Mouse (Mus musculus): Measurements from ENCODE around the gene Anapc1. TPM values are rescaled to one million over a fixed set of nuclear protein-coding genes. Genes with fewer than 3 reads are reported as not detected.

The Anapc1 gene
- 44.3 and 45.4 TPM in 2 replicates for polyA plus RNA-seq (2015; fragmentation: Nextera tagmentation; extraction: Ambion mirVana)

DNA sequence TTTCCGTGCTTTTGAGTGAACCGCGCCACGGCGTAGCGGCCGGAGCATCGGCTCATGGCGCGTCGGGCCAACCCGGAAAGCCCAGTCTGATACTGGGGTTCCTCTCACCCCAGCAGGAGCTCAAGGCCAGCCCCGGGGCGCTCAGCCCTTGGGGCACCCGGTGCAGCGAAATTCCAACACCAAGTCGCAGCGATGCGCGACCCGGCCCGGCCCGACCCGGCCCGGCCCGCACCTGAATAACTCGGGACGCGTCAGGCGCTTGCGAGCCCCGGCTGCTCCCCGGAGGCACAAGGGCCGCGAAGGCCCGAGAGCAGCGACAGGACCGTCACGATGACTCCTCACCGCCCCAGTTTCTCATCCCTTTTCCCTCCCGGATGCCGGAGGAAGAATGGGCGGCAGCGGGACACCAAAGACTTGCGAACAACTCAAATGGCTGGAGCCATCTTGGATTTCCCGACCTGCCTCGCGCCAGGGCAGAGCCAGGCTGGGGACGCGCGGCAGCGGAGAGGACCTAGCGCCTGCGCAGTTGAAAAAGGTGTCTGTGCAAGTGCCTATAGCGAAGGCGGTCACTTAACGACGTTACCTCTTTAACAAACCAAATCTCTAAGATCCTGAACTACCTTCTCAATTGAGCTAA is at the start of gene Anapc1:
Gene Anapc1, minus strand, starts transcription at position 471 of the 637 bp plus-strand sequence.
- Histone ChIP-seq H3K4me2 (peak within 1 kb of the TSS; percentile 76), H3K9ac (peak within 1 kb of the TSS; percentile 98), H3K36me3 (peaks cover 19% of the 10 kb centered on the region), H3K4me3 (peak within 1 kb of the TSS; percentile 95), H3K27ac (peak within 1 kb of the TSS; percentile 90), H3K4me1 (replicated peaks) (peaks cover 21% of the 10 kb centered on the region), H3K27me3 (0 out of 2 replicates have a peak, but pooled peaks cover 5% of the 10 kb centered on the region), H3K9me3 (no peaks in the 10 kb centered on the region)
- peak; percentile 98 for ATAC-seq (ENCODE audit: low FRiP score)
- WGBS: under 1% methylated on average over 58 of the region's 58 CpGs

DNA sequence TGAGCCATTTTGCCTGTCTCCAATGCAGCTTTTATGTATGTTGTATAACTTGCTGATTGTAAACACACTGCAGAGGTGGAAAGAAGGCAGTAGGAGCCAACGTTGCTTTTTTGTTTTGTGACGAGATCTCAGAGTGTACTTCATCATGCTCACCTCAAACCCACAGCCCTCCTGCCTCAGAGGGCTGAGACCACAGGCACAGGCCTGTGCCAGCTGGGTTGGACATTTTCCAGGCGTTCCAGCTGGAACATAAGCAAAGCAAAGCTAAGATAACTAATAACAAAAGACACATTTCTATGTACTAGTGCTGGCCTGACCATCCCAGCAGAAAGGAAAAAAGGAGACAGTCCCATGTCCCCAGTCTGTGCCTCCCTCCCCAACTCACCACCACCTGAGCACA is 47.9 kb upstream of the Anapc1 start:
- no peak overlapping the region for H3K4me2 ChIP-seq
- WGBS: 76% methylated on average over 3 of the region's 3 CpGs
- no peak for ATAC-seq (ENCODE audit: low FRiP score)

DNA sequence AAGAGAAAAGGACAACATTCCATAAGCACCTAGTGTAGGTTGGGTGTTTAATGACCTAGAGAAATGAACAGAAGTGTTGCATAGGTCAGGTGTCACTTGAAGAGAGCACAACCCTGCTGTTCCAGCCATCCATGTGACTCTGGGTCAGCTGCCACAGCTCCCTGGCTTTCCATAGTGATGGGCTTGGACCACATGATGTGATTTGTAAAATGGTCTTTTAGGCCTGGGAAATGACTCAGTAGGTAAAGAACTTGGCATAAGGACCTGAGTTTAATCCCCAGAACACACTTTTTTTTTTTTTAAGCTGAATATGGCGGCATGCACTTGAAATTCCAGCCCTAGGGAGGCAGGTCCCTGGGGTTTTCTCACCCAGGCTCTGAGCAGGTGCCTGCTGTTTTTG is 44.8 kb upstream of the Anapc1 start:
- H3K9me3 ChIP-seq: no peaks in the 10 kb centered on the region

More for the DNA sequence above, 47.9 kb upstream of the Anapc1 start:
- H3K9me3 ChIP-seq: no peaks in the 10 kb centered on the region
- no peaks in the 10 kb centered on the region for H3K4me1 ChIP-seq (replicated peaks)
- no peak overlapping the region for H3K9ac ChIP-seq
- no peaks in the 10 kb centered on the region for H3K27me3 ChIP-seq
- no peak overlapping the region for H3K27ac ChIP-seq
- H3K4me3 ChIP-seq: no peak overlapping the region
- H3K36me3 ChIP-seq: no peaks in the 10 kb centered on the region

DNA sequence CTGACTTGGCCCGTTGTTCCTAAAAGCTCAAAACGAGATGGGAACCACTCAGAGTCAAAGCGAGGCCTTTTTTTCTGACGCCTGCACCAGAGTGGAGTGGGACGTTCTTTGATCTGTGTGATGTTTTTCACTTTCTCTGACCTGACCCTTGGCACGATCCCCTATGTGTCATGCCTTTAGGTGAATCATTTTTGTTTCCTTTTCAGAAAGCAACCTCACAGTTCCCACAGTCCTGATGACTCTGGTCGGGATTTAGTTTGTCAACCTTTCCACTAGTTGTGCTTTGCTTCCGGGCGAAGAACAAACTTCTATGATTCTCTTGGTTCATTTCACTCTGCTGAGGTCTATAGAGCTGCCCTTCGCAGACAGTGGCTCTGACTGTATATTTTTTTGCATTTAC is 44.3 kb upstream of the Anapc1 start:
- Histone ChIP-seq H3K4me1 (replicated peaks) (no peaks in the 10 kb centered on the region), H3K36me3 (no peaks in the 10 kb centered on the region), H3K9ac (no peak overlapping the region), H3K9me3 (no peaks in the 10 kb centered on the region), H3K4me2 (no peak overlapping the region), H3K27me3 (no peaks in the 10 kb centered on the region), H3K27ac (no peak overlapping the region), H3K4me3 (no peak overlapping the region)
- no peak for ATAC-seq (ENCODE audit: low FRiP score)
- WGBS: 80% methylated on average over 10 of the region's 10 CpGs

More for the DNA sequence above, 44.8 kb upstream of the Anapc1 start:
- no peaks in the 10 kb centered on the region for H3K27me3 ChIP-seq
- 88% methylated on average over 1 of the region's 1 CpGs for WGBS
- H3K4me1 ChIP-seq (replicated peaks): no peaks in the 10 kb centered on the region
- ATAC-seq (ENCODE audit: low FRiP score): no peak
- H3K27ac ChIP-seq: no peak overlapping the region
- H3K4me3 ChIP-seq: no peak overlapping the region
- no peak overlapping the region for H3K9ac ChIP-seq
- H3K36me3 ChIP-seq: no peaks in the 10 kb centered on the region
- H3K4me2 ChIP-seq: no peak overlapping the region

DNA sequence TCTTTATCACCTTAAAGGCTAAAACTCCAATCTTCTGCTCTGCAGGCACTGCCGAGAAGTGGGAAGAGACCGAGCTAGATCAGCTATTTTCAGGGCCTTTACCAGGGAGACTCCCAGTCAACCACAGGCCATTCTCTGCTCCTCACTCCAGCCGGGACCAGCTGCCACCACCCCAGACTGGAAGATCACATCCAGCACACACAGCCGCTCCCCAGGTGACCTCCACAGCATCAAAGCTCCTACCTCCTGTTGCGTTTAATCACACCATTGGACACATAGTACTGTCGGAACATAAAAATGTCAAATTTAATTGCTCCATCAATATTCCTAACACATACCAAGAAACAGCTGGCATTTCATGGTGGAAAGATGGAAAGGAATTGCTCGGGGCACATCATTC is 42.0 kb upstream of the Anapc1 start:
- no peaks in the 10 kb centered on the region for H3K4me1 ChIP-seq (replicated peaks)
- no peak overlapping the region for H3K9ac ChIP-seq
- 73% methylated on average over 7 of the region's 7 CpGs for WGBS
- H3K4me2 ChIP-seq: no peak overlapping the region
- H3K27me3 ChIP-seq: no peaks in the 10 kb centered on the region
- no peaks in the 10 kb centered on the region for H3K9me3 ChIP-seq
- H3K4me3 ChIP-seq: no peak overlapping the region
- H3K36me3 ChIP-seq: no peaks in the 10 kb centered on the region
- no peak overlapping the region for H3K27ac ChIP-seq
- no peak for ATAC-seq (ENCODE audit: low FRiP score)

DNA sequence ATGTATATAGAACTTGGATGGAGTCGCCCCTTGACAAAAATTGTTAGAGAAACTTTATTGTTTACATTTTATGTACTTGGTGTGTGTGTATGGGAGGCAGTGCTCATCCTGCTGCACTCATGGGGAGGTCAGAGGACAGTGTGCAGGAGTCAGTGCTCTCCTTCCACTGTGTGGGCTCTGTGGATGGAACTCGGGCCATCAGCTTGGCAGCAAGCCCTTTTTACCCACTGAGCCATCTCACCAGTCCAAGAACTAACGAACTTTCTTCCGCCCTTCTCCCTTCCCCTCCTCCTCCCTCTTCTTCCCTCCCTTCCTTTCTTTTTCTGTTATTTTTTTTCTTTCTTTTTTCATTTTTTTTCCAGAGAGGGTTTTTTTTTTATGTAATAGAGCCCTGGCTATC is 40.9 kb upstream of the Anapc1 start:
- WGBS: 89% methylated on average over 4 of the region's 4 CpGs
- no peaks in the 10 kb centered on the region for H3K36me3 ChIP-seq
- H3K27ac ChIP-seq: no peak overlapping the region
- no peak for ATAC-seq (ENCODE audit: low FRiP score)
- H3K4me3 ChIP-seq: no peak overlapping the region
- no peak overlapping the region for H3K4me2 ChIP-seq
- H3K9me3 ChIP-seq: no peaks in the 10 kb centered on the region
- no peaks in the 10 kb centered on the region for H3K4me1 ChIP-seq (replicated peaks)
- H3K9ac ChIP-seq: no peak overlapping the region
- H3K27me3 ChIP-seq: no peaks in the 10 kb centered on the region

DNA sequence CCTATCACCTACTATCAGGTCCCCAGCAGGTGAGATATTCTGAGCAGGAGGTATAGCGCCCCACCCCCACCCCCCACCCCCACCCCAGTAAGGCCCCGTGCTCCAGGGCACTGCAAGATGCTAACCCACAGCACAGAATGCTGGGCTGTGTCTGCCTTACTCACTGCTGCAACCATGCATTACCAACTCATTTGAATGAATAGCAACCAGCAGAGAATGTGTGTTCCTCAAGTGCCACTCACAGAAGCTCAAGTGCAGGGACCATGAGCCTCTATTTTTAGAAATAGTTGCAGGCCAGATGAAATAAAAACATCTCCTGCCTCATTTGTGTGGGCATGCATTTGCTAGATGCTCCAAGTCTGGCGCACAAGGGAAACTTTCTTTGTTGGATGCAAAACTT is 40.4 kb upstream of the Anapc1 start:
- no peak for ATAC-seq (ENCODE audit: low FRiP score)
- no peaks in the 10 kb centered on the region for H3K27me3 ChIP-seq

DNA sequence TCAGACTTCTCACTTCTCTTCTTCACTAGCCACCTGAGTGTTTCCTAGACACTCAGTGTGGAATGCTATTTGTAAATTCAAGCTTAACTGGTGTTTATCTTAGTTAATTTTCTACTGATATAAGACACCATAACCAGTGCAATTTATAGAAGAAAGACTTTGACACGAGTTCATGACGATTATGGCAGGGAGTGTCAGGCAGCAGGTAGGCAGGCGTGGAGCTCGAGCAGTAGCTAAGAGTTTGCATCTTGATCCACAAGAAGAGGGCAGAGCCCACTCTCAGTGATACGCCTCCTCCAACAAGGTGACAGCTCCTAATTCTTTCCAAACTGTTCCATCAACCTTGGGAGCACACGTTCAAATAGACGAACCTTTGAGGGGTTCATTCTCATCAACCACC is 39.4 kb upstream of the Anapc1 start:
- 88% methylated on average over 7 of the region's 7 CpGs for WGBS
- no peaks in the 10 kb centered on the region for H3K9me3 ChIP-seq
- H3K4me1 ChIP-seq (replicated peaks): no peaks in the 10 kb centered on the region
- no peak for ATAC-seq (ENCODE audit: low FRiP score)
- no peaks in the 10 kb centered on the region for H3K36me3 ChIP-seq
- H3K9ac ChIP-seq: no peak overlapping the region
- no peak overlapping the region for H3K4me2 ChIP-seq
- no peak overlapping the region for H3K27ac ChIP-seq
- H3K4me3 ChIP-seq: no peak overlapping the region
- no peaks in the 10 kb centered on the region for H3K27me3 ChIP-seq

More for the DNA sequence above, 40.4 kb upstream of the Anapc1 start:
- H3K36me3 ChIP-seq: no peaks in the 10 kb centered on the region
- no peak overlapping the region for H3K4me2 ChIP-seq
- H3K4me1 ChIP-seq (replicated peaks): no peaks in the 10 kb centered on the region
- no peak overlapping the region for H3K9ac ChIP-seq
- H3K4me3 ChIP-seq: no peak overlapping the region
- no peaks in the 10 kb centered on the region for H3K9me3 ChIP-seq
- WGBS: 50% methylated on average over 3 of the region's 3 CpGs
- H3K27ac ChIP-seq: no peak overlapping the region

DNA sequence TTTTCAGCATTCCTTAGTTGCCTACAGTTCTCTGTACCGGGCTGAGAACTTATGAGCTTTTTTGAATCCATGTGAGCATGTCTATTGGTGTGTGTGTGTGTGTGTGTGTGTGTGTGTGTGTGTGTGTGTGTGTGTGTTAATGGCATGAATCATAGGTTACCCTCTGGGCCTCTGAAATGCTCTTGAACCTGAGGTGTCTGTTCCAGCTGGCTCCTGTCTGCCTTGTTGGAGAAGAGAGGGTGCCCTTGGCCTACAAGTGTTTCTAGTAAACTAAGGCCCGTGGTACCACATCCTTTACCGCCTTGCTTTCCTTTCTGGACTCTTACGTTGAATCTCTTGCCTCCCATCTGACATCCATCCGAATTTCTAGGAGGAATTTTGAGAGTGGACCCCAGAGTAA is 38.9 kb upstream of the Anapc1 start:
- H3K4me3 ChIP-seq: no peak overlapping the region
- no peak overlapping the region for H3K9ac ChIP-seq
- no peak for ATAC-seq (ENCODE audit: low FRiP score)
- no peaks in the 10 kb centered on the region for H3K4me1 ChIP-seq (replicated peaks)
- H3K27ac ChIP-seq: no peak overlapping the region
- H3K4me2 ChIP-seq: no peak overlapping the region
- H3K27me3 ChIP-seq: no peaks in the 10 kb centered on the region
- no peaks in the 10 kb centered on the region for H3K36me3 ChIP-seq
- 91% methylated on average over 5 of the region's 5 CpGs for WGBS
- H3K9me3 ChIP-seq: peaks cover 3% of the 10 kb centered on the region; the same call in 1 of the 2 replicates

DNA sequence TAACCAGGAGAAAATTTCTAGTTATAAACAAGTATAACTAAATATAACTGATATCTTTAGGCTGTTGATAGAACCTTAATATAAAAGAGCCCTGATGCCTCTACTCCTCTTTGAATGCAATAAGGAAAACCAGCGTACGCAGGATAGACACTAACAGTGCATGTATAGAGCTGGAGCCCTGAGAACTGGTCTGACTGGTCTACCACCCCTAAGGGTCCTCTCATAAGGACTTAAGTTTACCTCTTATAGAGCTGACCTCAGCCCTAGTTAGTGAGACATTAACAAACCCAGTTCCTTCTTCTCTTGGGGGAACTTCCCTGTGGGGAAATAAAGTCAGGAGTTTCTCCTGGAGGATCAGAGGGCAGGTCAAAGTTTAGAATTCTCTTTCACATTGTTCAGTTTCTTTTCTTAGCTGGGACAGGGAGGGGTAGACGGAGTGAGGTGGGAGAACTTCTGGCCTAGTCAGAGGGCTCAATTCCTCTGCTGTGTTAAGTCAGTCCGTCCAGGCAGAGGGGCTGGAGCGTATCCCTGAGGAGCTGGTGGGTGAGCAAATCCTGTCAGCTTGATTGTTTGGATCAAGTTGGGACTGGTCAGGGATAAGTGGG is 35.0 kb upstream of the Anapc1 start:
- H3K27ac ChIP-seq: no peak overlapping the region
- ATAC-seq (ENCODE audit: low FRiP score): no peak
- no peaks in the 10 kb centered on the region for H3K4me1 ChIP-seq (replicated peaks)
- H3K4me3 ChIP-seq: no peak overlapping the region
- no peak overlapping the region for H3K4me2 ChIP-seq
- H3K36me3 ChIP-seq: no peaks in the 10 kb centered on the region
- 93% methylated on average over 5 of the region's 5 CpGs for WGBS
- H3K9ac ChIP-seq: no peak overlapping the region
- H3K9me3 ChIP-seq: peaks cover 4% of the 10 kb centered on the region; the same call in 1 of the 2 replicates
- H3K27me3 ChIP-seq: no peaks in the 10 kb centered on the region

DNA sequence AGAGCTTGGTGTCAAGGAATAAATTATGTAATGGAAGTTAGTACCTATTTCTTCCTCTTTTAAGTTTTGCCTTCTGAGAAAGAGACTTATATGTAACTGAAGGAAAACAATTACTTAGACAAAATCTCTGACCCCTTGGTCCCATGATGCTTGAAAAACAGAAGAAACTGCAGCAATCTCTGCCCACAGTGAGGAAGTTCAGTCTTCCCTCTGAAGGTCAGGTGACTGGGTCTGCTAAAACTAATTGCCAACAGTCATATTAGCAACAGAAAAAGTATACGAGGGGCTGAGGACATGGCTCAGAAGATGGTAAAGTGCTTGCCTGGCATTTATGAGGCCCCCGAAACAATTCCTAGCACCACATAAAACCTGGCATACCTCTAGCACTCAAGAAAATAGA is 32.2 kb upstream of the Anapc1 start:
- H3K27ac ChIP-seq: no peak overlapping the region
- H3K36me3 ChIP-seq: no peaks in the 10 kb centered on the region
- ATAC-seq (ENCODE audit: low FRiP score): no peak
- no peaks in the 10 kb centered on the region for H3K27me3 ChIP-seq
- peaks cover 4% of the 10 kb centered on the region; the same call in 1 of the 2 replicates for H3K9me3 ChIP-seq
- no peak overlapping the region for H3K4me3 ChIP-seq
- 91% methylated on average over 2 of the region's 2 CpGs for WGBS
- 0 out of 2 replicates have a peak, but pooled peaks cover 3% of the 10 kb centered on the region for H3K4me1 ChIP-seq (replicated peaks)
- H3K4me2 ChIP-seq: no peak overlapping the region
- H3K9ac ChIP-seq: no peak overlapping the region

DNA sequence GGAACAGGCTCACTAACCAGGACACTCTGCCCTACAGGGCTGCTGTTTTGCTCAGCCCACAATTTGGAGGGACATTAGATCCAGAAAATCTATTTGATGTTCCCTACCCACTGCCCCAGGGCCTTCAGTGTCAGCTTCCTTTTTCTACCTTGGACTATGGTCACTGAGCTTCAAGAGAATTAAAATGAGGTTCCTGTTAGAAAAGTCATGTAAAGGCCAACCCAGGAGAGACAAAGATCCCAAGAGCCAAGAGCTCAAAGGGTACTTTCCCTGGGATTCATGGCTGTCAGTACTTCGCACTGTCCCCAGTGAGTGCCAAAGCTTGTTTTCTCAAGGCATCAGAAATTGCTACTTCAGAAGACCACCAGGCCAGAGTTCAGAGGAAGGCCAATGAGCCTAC is 28.8 kb upstream of the Anapc1 start:
- Histone ChIP-seq H3K9ac (no peak overlapping the region), H3K9me3 (no peaks in the 10 kb centered on the region), H3K4me1 (replicated peaks) (peaks cover 9% of the 10 kb centered on the region; the same call in 1 of the 2 replicates), H3K4me2 (no peak overlapping the region), H3K27ac (no peak overlapping the region), H3K36me3 (no peaks in the 10 kb centered on the region), H3K27me3 (no peaks in the 10 kb centered on the region), H3K4me3 (no peak overlapping the region)
- no peak for ATAC-seq (ENCODE audit: low FRiP score)
- 100% methylated on average over 1 of the region's 1 CpGs for WGBS

DNA sequence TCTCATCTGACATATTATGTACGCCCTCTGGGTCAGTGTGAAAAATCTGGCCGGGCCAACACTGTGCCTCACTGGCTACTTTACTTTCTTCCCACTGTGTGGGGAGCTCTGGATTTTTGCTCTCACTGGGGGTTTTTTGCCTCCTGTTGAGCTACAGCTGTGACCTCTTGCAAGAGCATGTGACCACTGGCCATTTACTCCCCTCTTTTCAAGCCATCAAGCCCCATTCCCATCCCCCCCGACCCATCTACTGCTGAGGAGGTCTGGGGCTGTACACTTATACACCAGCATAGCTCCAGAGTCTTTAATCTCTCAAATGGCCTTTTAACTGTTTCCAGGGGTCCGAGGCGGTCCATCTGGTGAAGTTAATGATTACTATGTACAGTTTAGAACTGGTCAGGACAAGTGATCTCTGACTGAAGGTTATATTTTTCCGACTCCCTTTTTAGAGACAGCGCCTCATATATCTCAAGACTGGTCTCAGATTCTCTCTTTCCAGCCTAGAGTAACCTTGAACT is 27.6 kb upstream of the Anapc1 start:
- no peak overlapping the region for H3K27ac ChIP-seq
- H3K4me2 ChIP-seq: no peak overlapping the region
- 63% methylated on average over 7 of the region's 7 CpGs for WGBS
- peaks cover 9% of the 10 kb centered on the region; the same call in 1 of the 2 replicates for H3K4me1 ChIP-seq (replicated peaks)
- no peaks in the 10 kb centered on the region for H3K27me3 ChIP-seq
- no peak overlapping the region for H3K4me3 ChIP-seq
- H3K36me3 ChIP-seq: no peaks in the 10 kb centered on the region
- no peak for ATAC-seq (ENCODE audit: low FRiP score)
- no peak overlapping the region for H3K9ac ChIP-seq
- H3K9me3 ChIP-seq: no peaks in the 10 kb centered on the region
